Comparison of ENCODE assay signal across 19 mouse cellular contexts in the genomic region with DNA sequence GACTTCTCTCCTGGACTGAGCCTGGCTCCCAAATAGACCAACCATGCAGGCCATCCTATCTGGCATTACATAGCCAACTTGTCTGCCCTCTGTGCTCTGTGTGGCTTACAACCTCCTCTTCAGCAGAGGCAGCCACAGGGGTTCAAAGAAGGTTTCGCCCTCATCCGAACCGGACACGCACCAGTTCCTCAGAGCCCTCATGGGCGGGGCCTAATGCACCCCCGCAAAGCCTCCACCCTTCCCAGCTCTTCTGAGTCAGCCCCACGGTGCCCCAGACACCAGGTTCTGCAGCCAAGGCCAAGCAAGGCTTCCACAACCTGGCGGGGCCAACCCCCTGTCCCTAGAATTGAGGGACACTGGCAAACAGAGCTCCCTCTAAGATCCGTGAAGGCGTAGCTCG. TPM values are rescaled to one million over a fixed set of nuclear protein-coding genes. Genes with fewer than 3 reads are reported as not detected.
DNase-seq lines count a peak whose midpoint lies in the region; ATAC-seq and TF ChIP-seq lines count a peak whose summit lies in the region.
"Had no signal": no experiment of that assay in that cellular context is flagged by ENCODE, and none has a peak within 500 bp of the region (broad histone marks: within the 10 kb centered on the region; RNA-seq: fewer than 3 reads in every experiment).

No protein-coding gene starts in this region.

- H3K9me3 ChIP-seq in forebrain, embryonic 10.5 days, result no peaks in the 10 kb centered on the region
- no peaks in the 10 kb centered on the region for H3K9me3 ChIP-seq in forebrain, embryonic 16.5 days (ENCODE audit: control insufficient read depth, low read length)
- H3K9me3 ChIP-seq in liver, embryonic 13.5 days (replicated peaks), result no peaks in the 10 kb centered on the region
- H3K9me3 ChIP-seq: embryonic facial prominence, embryonic 15.5 days; forebrain, embryonic 13.5 days; hindbrain, embryonic 13.5 days; limb, embryonic 12.5 days; lung, embryonic 15.5 days had no signal

- no peak overlapping the region for H3K9ac ChIP-seq in forebrain, embryonic 16.5 days (replicated peaks; ENCODE audit: low read depth, low read length)
- H3K9ac ChIP-seq in liver, embryonic 13.5 days, result peak overlapping the region; percentile 65
- H3K9ac ChIP-seq: embryonic facial prominence, embryonic 15.5 days; forebrain, embryonic 13.5 days; hindbrain, embryonic 13.5 days; limb, embryonic 12.5 days; lung, embryonic 15.5 days had no signal

- no peaks in the 10 kb centered on the region for H3K27me3 ChIP-seq in forebrain, embryonic 10.5 days (ENCODE audit: poor library complexity, severe bottlenecking)
- H3K27me3 ChIP-seq in forebrain, embryonic 16.5 days (replicated peaks; ENCODE audit: control insufficient read depth, insufficient read depth, low read length), result no peaks in the 10 kb centered on the region
- peaks cover 6% of the 10 kb centered on the region; the same call in 1 of the 2 replicates for H3K27me3 ChIP-seq in liver, embryonic 13.5 days
- H3K27me3 ChIP-seq in spleen, adult 2 months (ENCODE audit: control insufficient read depth, insufficient read depth, low read length), result no peaks in the 10 kb centered on the region
- H3K27me3 ChIP-seq in thymus, adult 2 months (ENCODE audit: control insufficient read depth, insufficient read depth, low read length), result no peaks in the 10 kb centered on the region
- H3K27me3 ChIP-seq: embryonic facial prominence, embryonic 15.5 days; forebrain, embryonic 13.5 days; lung, embryonic 15.5 days had no signal

- H3K36me3 ChIP-seq in forebrain, embryonic 10.5 days (replicated peaks), result no peaks in the 10 kb centered on the region
- H3K36me3 ChIP-seq in forebrain, embryonic 16.5 days (ENCODE audit: control insufficient read depth, insufficient read depth), result no peaks in the 10 kb centered on the region
- no peaks in the 10 kb centered on the region for H3K36me3 ChIP-seq in liver, embryonic 13.5 days
- H3K36me3 ChIP-seq in spleen, adult 2 months (ENCODE audit: control insufficient read depth, insufficient read depth, low read length), result no peaks in the 10 kb centered on the region
- H3K36me3 ChIP-seq in thymus, adult 2 months (ENCODE audit: control insufficient read depth, insufficient read depth, low read length), result no peaks in the 10 kb centered on the region
- H3K36me3 ChIP-seq: embryonic facial prominence, embryonic 15.5 days; hindbrain, embryonic 13.5 days; limb, embryonic 12.5 days; lung, embryonic 15.5 days had no signal

- H3K4me3 ChIP-seq in forebrain, embryonic 10.5 days, result no peak overlapping the region
- H3K4me3 ChIP-seq in forebrain, embryonic 16.5 days (replicated peaks; ENCODE audit: low read length), result no peak overlapping the region
- 0 out of 2 replicates have a peak overlapping the region, but pooled peaks have one; percentile 14 for H3K4me3 ChIP-seq in liver, embryonic 13.5 days (replicated peaks)
- H3K4me3 ChIP-seq in spleen, adult 2 months (ENCODE audit: extremely low read depth, insufficient read depth, insufficient read length), result no peak overlapping the region
- no peak overlapping the region for H3K4me3 ChIP-seq in thymus, adult 2 months (ENCODE audit: control insufficient read depth, insufficient read depth, low read length)
- H3K4me3 ChIP-seq: embryonic facial prominence, embryonic 15.5 days; forebrain, embryonic 13.5 days; hindbrain, embryonic 13.5 days; left cerebral cortex, adult 2 months; limb, embryonic 12.5 days; lung, embryonic 15.5 days had no signal

- no peak for DNase-seq in forebrain, embryonic 10.5 days (ENCODE audit: extremely low spot score, low spot score)
- peak; percentile 48 for DNase-seq in liver, embryonic 13.5 days
- DNase-seq in spleen, adult 2 months (ENCODE audit: low read depth in 1 of 2, low spot score in 2 of 2), result peak; percentile 25 to 48
- DNase-seq in right cerebral cortex, adult 18-20 months, result no peak
- DNase-seq in gastrocnemius, adult 8-10 months (ENCODE audit: low spot score in 2 of 2), result no peak
- no peak for DNase-seq in thymus, adult 2 months
- DNase-seq: cerebellum, postnatal 10 days; heart, adult 11 months; kidney, adult 11 months; kidney, postnatal 25 days had no signal

- no peak for ATAC-seq in forebrain, embryonic 16.5 days
- ATAC-seq in activated CD4-positive, CD25-positive, alpha-beta regulatory T cell, adult 4 months, result peak; percentile 28
- peak; percentile 16; the same call in 1 of the 2 replicates for ATAC-seq in liver, embryonic 13.5 days (ENCODE audit: low read depth)
- ATAC-seq: forebrain, embryonic 13.5 days; midbrain, embryonic 16.5 days had no signal

- peaks cover 4% of the 10 kb centered on the region; the same call in 1 of the 2 replicates for H3K4me1 ChIP-seq in forebrain, embryonic 10.5 days
- no peaks in the 10 kb centered on the region for H3K4me1 ChIP-seq in forebrain, embryonic 16.5 days (replicated peaks; ENCODE audit: control insufficient read depth, insufficient read depth, low read length)
- H3K4me1 ChIP-seq in liver, embryonic 13.5 days (replicated peaks), result peaks cover 90% of the 10 kb centered on the region
- peaks cover 21% of the 10 kb centered on the region; the same call in 1 of the 2 replicates for H3K4me1 ChIP-seq in spleen, adult 2 months (ENCODE audit: control insufficient read depth, insufficient read depth, insufficient read length)
- peaks cover 13% of the 10 kb centered on the region for H3K4me1 ChIP-seq in thymus, adult 2 months (replicated peaks; ENCODE audit: control insufficient read depth, insufficient read depth, low read length)
- H3K4me1 ChIP-seq: forebrain, embryonic 13.5 days; limb, embryonic 12.5 days had no signal

- no peak for TF ChIP-seq POLR2A in spleen, adult 2 months (IDR thresholded peaks at IDR 0.05; ENCODE audit: low read depth, low read length)
- no peak for TF ChIP-seq POLR2A in thymus, adult 2 months (IDR thresholded peaks at IDR 0.05; ENCODE audit: control insufficient read depth, extremely low read depth, insufficient read depth, low read length, poor library complexity)

- 90% methylated on average over 11 of the region's 11 CpGs for WGBS in forebrain, embryonic 10.5 days
- WGBS in forebrain, embryonic 16.5 days, result 86% methylated on average over 11 of the region's 11 CpGs
- 56% methylated on average over 11 of the region's 11 CpGs for WGBS in liver, embryonic 13.5 days (ENCODE audit: insufficient replicate concordance)
- 28% methylated on average over 11 of the region's 11 CpGs for WGBS in spleen, adult 2 months
- WGBS in thymus, adult 2 months, result 52% methylated on average over 11 of the region's 11 CpGs

- peak overlapping the region; percentile 40; the same call in 1 of the 2 replicates for H3K27ac ChIP-seq in forebrain, embryonic 10.5 days
- H3K27ac ChIP-seq in forebrain, embryonic 16.5 days (ENCODE audit: low read length), result no peak overlapping the region
- peak overlapping the region; percentile 100 for H3K27ac ChIP-seq in liver, embryonic 13.5 days
- H3K27ac ChIP-seq in spleen, adult 2 months (ENCODE audit: insufficient read depth, low read length), result peak overlapping the region; percentile 35
- no peak overlapping the region for H3K27ac ChIP-seq in thymus, adult 2 months (ENCODE audit: control insufficient read depth, insufficient read depth, low read length)
- H3K27ac ChIP-seq: embryonic facial prominence, embryonic 15.5 days; forebrain, embryonic 13.5 days; hindbrain, embryonic 13.5 days; left cerebral cortex, adult 2 months; limb, embryonic 12.5 days; lung, embryonic 15.5 days had no signal

- no peak overlapping the region for H3K4me2 ChIP-seq in forebrain, embryonic 16.5 days (ENCODE audit: low read length)
- H3K4me2 ChIP-seq in liver, embryonic 13.5 days, result peak overlapping the region; percentile 79
- H3K4me2 ChIP-seq: embryonic facial prominence, embryonic 15.5 days; forebrain, embryonic 13.5 days; hindbrain, embryonic 13.5 days; limb, embryonic 12.5 days; lung, embryonic 15.5 days had no signal

- no peak for TF ChIP-seq CTCF in spleen, adult 2 months (IDR thresholded peaks at IDR 0.05; ENCODE audit: extremely low read depth, insufficient read depth, insufficient read length, insufficient replicate concordance)
- TF ChIP-seq CTCF in thymus, adult 2 months (IDR thresholded peaks at IDR 0.05; ENCODE audit: borderline replicate concordance, control insufficient read depth, extremely low read depth, insufficient read depth, low read length, poor library complexity), result no peak

RNA-seq across cellular contexts. Expression of a gene that starts 13.7 kb away (rescaled TPM):
- polyA plus RNA-seq in forebrain, embryonic 10.5 days (2016; fragmentation: Nextera tagmentation; extraction: Ambion mirVana), result 0.06 and 0.10 TPM in 2 replicates
- polyA plus RNA-seq in forebrain, embryonic 16.5 days (2015; fragmentation: Nextera tagmentation; extraction: Ambion mirVana), result not detected in 2 replicates
- polyA plus RNA-seq in activated CD4-positive, CD25-positive, alpha-beta regulatory T cell, adult 4 months (2017; shearing (Covaris generic)), result under 1 TPM; 0.20 to 0.29 TPM
- polyA plus RNA-seq in liver, embryonic 13.5 days (2015; fragmentation: Nextera tagmentation; extraction: Ambion mirVana), result 0.03 and 0.06 TPM in 2 replicates
- polyA plus RNA-seq in spleen, adult 2 months (2012; rRNA removed), result 0.13 TPM in 2 replicates
- under 1 TPM in 1 of 4 experiments, not detected in 3; 0.07 TPM for total RNA-seq in gastrocnemius, adult 8-10 months (2022)
- 0.85 and 0.89 TPM in 2 replicates for polyA plus RNA-seq in thymus, adult 2 months (2012; rRNA removed)
- polyA plus RNA-seq: forebrain, embryonic 13.5 days; hindbrain, embryonic 13.5 days had no signal

RNA-seq across cellular contexts. Expression of a gene that starts 46.9 kb away (rescaled TPM):
- polyA plus RNA-seq in forebrain, embryonic 10.5 days (2016; fragmentation: Nextera tagmentation; extraction: Ambion mirVana), result 0.30 and 0.66 TPM in 2 replicates
- polyA plus RNA-seq in forebrain, embryonic 16.5 days (2015; fragmentation: Nextera tagmentation; extraction: Ambion mirVana), result 0.88 and 1.0 TPM in 2 replicates
- 1 to 10 TPM; 9.5 to 9.7 TPM for polyA plus RNA-seq in activated CD4-positive, CD25-positive, alpha-beta regulatory T cell, adult 4 months (2017; shearing (Covaris generic))
- polyA plus RNA-seq in liver, embryonic 13.5 days (2015; fragmentation: Nextera tagmentation; extraction: Ambion mirVana), result 1.9 and 2.4 TPM in 2 replicates
- polyA plus RNA-seq in spleen, adult 2 months (2012; rRNA removed), result 10.7 and 12.0 TPM in 2 replicates
- total RNA-seq in gastrocnemius, adult 8-10 months (2022), result 100 to 1,000 TPM in 2 of 4 experiments, 10 to 100 TPM in 2; 91.7 to 147 (median 109) TPM
- 19.5 and 21.9 TPM in 2 replicates for polyA plus RNA-seq in thymus, adult 2 months (2012; rRNA removed)

RNA-seq across cellular contexts. Expression of a gene that starts 48.8 kb away (rescaled TPM):
- 0.16 and 0.23 TPM in 2 replicates for polyA plus RNA-seq in forebrain, embryonic 10.5 days (2016; fragmentation: Nextera tagmentation; extraction: Ambion mirVana)
- not detected in 2 replicates for polyA plus RNA-seq in forebrain, embryonic 16.5 days (2015; fragmentation: Nextera tagmentation; extraction: Ambion mirVana)
- under 1 TPM in 1 of 2 experiments, not detected in 1; 0.15 TPM for polyA plus RNA-seq in activated CD4-positive, CD25-positive, alpha-beta regulatory T cell, adult 4 months (2017; shearing (Covaris generic))
- polyA plus RNA-seq in liver, embryonic 13.5 days (2015; fragmentation: Nextera tagmentation; extraction: Ambion mirVana), result 0.21 and 0.23 TPM in 2 replicates
- polyA plus RNA-seq in spleen, adult 2 months (2012; rRNA removed), result 0.14 and 0.26 TPM in 2 replicates
- total RNA-seq in gastrocnemius, adult 8-10 months (2022), result 1 to 10 TPM in 2 of 4 experiments, under 1 TPM in 2; 0.74 to 2.0 (median 1.5) TPM
- polyA plus RNA-seq in thymus, adult 2 months (2012; rRNA removed), result 2.6 and 3.7 TPM in 2 replicates
- total RNA-seq: left cerebral cortex, adult 2 months had no signal
- polyA plus RNA-seq: forebrain, embryonic 13.5 days; hindbrain, embryonic 13.5 days; midbrain, embryonic 16.5 days had no signal

Comparison
In these comparisons a context has a peak if more than half of its experiments do, and no peak if none do; other contexts are left out.
1. H3K27ac ChIP-seq: peak in forebrain, embryonic 10.5 days (single experiment), liver, embryonic 13.5 days (single experiment) and spleen, adult 2 months (single experiment); none in forebrain, embryonic 16.5 days (single experiment) and thymus, adult 2 months (single experiment).
2. DNase-seq: peak in liver, embryonic 13.5 days (single experiment) and spleen, adult 2 months (2 of 2); none in forebrain, embryonic 10.5 days (single experiment), right cerebral cortex, adult 18-20 months (single experiment), gastrocnemius, adult 8-10 months (0 of 2) and thymus, adult 2 months (single experiment).